Mouse (Mus musculus): ENCODE measurements around the gene Itih2. TPM values are rescaled to one million over a fixed set of nuclear protein-coding genes. Genes with fewer than 3 reads are reported as not detected.

Gene Itih2
- polyA plus RNA-seq, 1 experiment from 2014 or later = 2.0 TPM

DNA sequence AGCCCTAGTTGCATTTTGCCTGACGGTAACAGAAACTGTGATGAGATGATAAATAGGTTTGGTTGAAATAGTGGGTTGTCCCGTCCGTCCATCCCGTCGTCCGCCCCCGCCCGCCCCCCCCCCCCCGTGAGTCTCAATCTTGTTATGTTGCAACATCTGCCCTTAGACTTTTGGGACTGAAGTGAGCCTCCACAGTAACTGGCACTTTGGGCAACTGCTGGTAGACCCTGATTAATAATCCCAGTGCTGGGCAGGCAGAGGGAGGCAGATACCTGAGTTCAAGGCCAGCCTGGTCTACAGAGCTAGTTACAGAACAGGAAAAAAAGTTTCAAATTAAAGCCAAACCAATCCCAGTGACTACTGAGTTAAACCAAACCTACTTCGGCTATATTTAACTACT is 81.7 kb downstream of the Itih2 start:
- Histone ChIP-seq H3K4me3 (ENCODE audit: low read length) (peak overlapping the region; percentile 92), H3K4me1 (ENCODE audit: insufficient read depth, low read length) (peaks cover 14% of the 10 kb centered on the region), H3K27ac (ENCODE audit: low read length) (no peak overlapping the region), H3K27me3 (ENCODE audit: insufficient read depth, low read length) (no peaks in the 10 kb centered on the region), H3K4me2 (replicated peaks; ENCODE audit: low read depth, low read length) (peak overlapping the region; percentile 62), H3K36me3 (ENCODE audit: insufficient read depth, low read length) (peaks cover 7% of the 10 kb centered on the region), H3K9me3 (ENCODE audit: low read length) (no peaks in the 10 kb centered on the region), H3K9ac (replicated peaks; ENCODE audit: low read length) (0 out of 2 replicates have a peak overlapping the region, but pooled peaks have one; percentile 17)
- ATAC-seq (ENCODE audit: low FRiP score, low TSS enrichment) = no peak
- 11% methylated on average over 10 of the region's 10 CpGs for WGBS

DNA sequence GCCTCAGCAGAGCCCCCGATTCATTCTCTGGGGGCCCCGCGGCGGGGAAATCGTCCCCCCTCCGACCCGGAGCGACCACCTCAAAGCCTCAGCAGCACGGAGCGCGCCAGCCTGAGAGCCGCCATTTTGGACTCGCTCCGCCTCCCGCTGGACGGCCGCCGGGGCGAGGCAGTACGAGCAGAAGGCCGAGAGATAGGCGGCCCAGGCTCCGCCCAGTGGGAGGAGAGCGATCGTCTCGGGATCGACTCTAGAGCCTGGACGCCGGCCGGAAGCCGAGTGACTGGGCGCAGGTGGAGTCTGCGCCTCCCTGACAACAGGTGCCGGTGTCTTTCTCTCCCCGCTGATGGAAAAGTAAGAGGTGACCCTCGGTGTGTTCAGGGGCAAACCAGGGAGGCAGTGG is 82.7 kb downstream of the Itih2 start, which contains the start of gene Taf3:
Taf3 (minus strand) TSS at position 136 of the 400 bp plus-strand sequence.
- no peak within 1 kb of the TSS for H3K27ac ChIP-seq (ENCODE audit: low read length)
- H3K9ac ChIP-seq (replicated peaks; ENCODE audit: low read length) = peak within 1 kb of the TSS; percentile 87
- H3K27me3 ChIP-seq (ENCODE audit: insufficient read depth, low read length) = no peaks in the 10 kb centered on the region
- peak within 1 kb of the TSS; percentile 81 for H3K4me2 ChIP-seq (replicated peaks; ENCODE audit: low read depth, low read length)
- no peaks in the 10 kb centered on the region for H3K9me3 ChIP-seq (ENCODE audit: low read length)
- peak within 1 kb of the TSS; percentile 92 for H3K4me3 ChIP-seq (ENCODE audit: low read length)
- peak; percentile 94 for ATAC-seq (ENCODE audit: low FRiP score, low TSS enrichment)
- H3K4me1 ChIP-seq (ENCODE audit: insufficient read depth, low read length) = peaks cover 14% of the 10 kb centered on the region
- under 1% methylated on average over 36 of the region's 36 CpGs for WGBS
- H3K36me3 ChIP-seq (ENCODE audit: insufficient read depth, low read length) = no peaks in the 10 kb centered on the region

DNA sequence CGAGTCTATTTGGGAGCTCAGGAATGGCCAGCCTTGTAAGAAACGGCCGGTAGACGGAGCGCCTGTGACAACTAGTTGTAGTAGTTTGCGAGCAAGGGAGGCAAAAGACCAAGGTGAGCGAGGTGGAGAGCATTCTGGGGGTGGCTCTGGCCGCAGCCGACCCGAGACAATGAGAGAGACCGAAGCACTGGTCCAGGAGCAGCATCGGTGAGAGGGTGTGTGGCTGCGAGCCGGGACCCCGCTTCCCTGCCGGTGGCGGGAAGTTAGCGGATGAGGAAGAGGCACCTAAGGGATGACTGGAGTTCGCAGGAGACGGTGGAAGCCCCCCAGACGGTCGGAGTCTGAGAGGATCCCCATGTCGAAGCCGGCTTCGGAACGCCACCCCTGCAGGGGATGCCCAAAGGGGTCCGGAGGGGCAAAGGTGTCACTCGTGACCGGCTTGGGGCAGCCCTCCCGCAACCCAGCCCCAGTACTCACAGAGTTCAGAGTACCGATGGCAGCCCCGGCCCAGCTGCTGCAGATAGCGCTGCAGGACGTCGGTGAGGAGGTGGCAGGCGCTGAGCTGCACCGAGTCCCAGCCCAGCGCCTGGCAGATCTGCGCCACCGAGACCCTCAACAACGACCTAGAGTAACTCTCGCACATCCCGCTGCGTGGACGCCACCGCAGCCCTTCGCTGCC is 83.3 kb downstream of the Itih2 start:
- no peaks in the 10 kb centered on the region for H3K27me3 ChIP-seq (ENCODE audit: insufficient read depth, low read length)
- peak; percentile 81 for ATAC-seq (ENCODE audit: low FRiP score, low TSS enrichment)
- H3K27ac ChIP-seq (ENCODE audit: low read length) = no peak overlapping the region
- peaks cover 14% of the 10 kb centered on the region for H3K4me1 ChIP-seq (ENCODE audit: insufficient read depth, low read length)
- H3K4me3 ChIP-seq (ENCODE audit: low read length) = peak overlapping the region; percentile 92
- under 1% methylated on average over 47 of the region's 47 CpGs for WGBS
- H3K9me3 ChIP-seq (ENCODE audit: low read length) = no peaks in the 10 kb centered on the region
- peak overlapping the region; percentile 81 for H3K4me2 ChIP-seq (replicated peaks; ENCODE audit: low read depth, low read length)
- H3K36me3 ChIP-seq (ENCODE audit: insufficient read depth, low read length) = no peaks in the 10 kb centered on the region
- peak overlapping the region; percentile 87 for H3K9ac ChIP-seq (replicated peaks; ENCODE audit: low read length)

Other genes starting within 250 kb of the Itih2 start
- gene 9230102O04Rik, start 241.9 kb downstream of the Itih2 start, polyA plus RNA-seq (2015; fragmentation: Nextera tagmentation; extraction: Ambion mirVana) = 6.7 and 7.2 TPM in 2 replicates
- 103 and 117 TPM in 2 replicates for gene Gata3, start 241.4 kb downstream of the Itih2 start, polyA plus RNA-seq (2015; fragmentation: Nextera tagmentation; extraction: Ambion mirVana)
- gene Taf3, start 82.8 kb downstream of the Itih2 start, polyA plus RNA-seq (2015; fragmentation: Nextera tagmentation; extraction: Ambion mirVana) = 15.4 and 17.7 TPM in 2 replicates
- 689 and 740 TPM in 2 replicates for gene Atp5c1, start 50.9 kb downstream of the Itih2 start, polyA plus RNA-seq (2015; fragmentation: Nextera tagmentation; extraction: Ambion mirVana)
- 28.5 and 33.0 TPM in 2 replicates for gene Kin, start 50.8 kb downstream of the Itih2 start, polyA plus RNA-seq (2015; fragmentation: Nextera tagmentation; extraction: Ambion mirVana)
- gene Itih5, start 22.2 kb upstream of the Itih2 start, polyA plus RNA-seq (2015; fragmentation: Nextera tagmentation; extraction: Ambion mirVana) = 5.5 and 7.0 TPM in 2 replicates
- 1.6 and 1.7 TPM in 2 replicates for gene Sfmbt2, start 239.1 kb upstream of the Itih2 start, polyA plus RNA-seq (2015; fragmentation: Nextera tagmentation; extraction: Ambion mirVana)